Mouse (Mus musculus) lung, embryonic 15.5 days (tissue): Measurements from ENCODE around the gene Stk39. TPM values are rescaled to one million over a fixed set of nuclear protein-coding genes. Genes with fewer than 3 reads are reported as not detected.

Experiments used
- ATAC-seq: fragments of 200-750 bp; cut with Nextera tagmentation; 2 replicates; pipeline ENCODE4 v1.8.0; 2017; ENCODE audit warnings: moderate number of reproducible peaks, borderline replicate concordance; ENCODE audit not compliant: low FRiP score, low TSS enrichment; ENCODE audit errors: extremely low read depth
- H3K27ac ChIP-seq: fragments of 300-500 bp; sonication (generic); 2 replicates; pipeline ENCODE4 v1.5.1; 2015; ENCODE audit warnings: moderate library complexity, mild to moderate bottlenecking, inconsistent platforms
- H3K27me3 ChIP-seq: fragments of 300-500 bp; sonication (generic); 2 replicates; pipeline ENCODE4 v1.6.1; 2015; ENCODE audit warnings: inconsistent platforms
- H3K36me3 ChIP-seq: fragments of 300-500 bp; sonication (generic); 2 replicates; pipeline ENCODE4 v1.6.1; 2015; ENCODE audit warnings: inconsistent platforms
- H3K4me1 ChIP-seq: fragments of 300-500 bp; sonication (generic); 2 replicates; pipeline ENCODE4 v1.6.1; 2015; ENCODE audit warnings: inconsistent platforms
- H3K4me2 ChIP-seq: fragments of 300-500 bp; sonication (generic); 2 replicates; pipeline ENCODE4 v1.6.1; 2015; ENCODE audit warnings: inconsistent platforms, mild to moderate bottlenecking, moderate library complexity
- H3K4me3 ChIP-seq: fragments of 300-500 bp; sonication (generic); 2 replicates; pipeline ENCODE4 v1.5.1; 2015; ENCODE audit warnings: mild to moderate bottlenecking, inconsistent platforms
- H3K9ac ChIP-seq: fragments of 300-500 bp; sonication (generic); 2 replicates; pipeline ENCODE4 v1.6.1; 2015; ENCODE audit warnings: inconsistent platforms
- H3K9me3 ChIP-seq: fragments of 300-500 bp; sonication (generic); 2 replicates; pipeline ENCODE4 v1.6.1; 2016; ENCODE audit warnings: inconsistent platforms
- WGBS: fragments of 180-500 bp; shearing (Covaris S2); methylation state at CpG from one replicate; pipeline ENCODE4 v1.1.7; 2015; 5-methylcytosine and 5-hydroxymethylcytosine counted together
- polyA plus RNA-seq: library from polyadenylated mRNA; unstranded; fragments of >200 nt; fragmentation: Nextera tagmentation; extraction: Ambion mirVana; gene quantifications from 2 replicates; pipeline ENCODE4 v1.2.1, GENCODE M21; 2015

Stk39 gene
- polyA plus RNA-seq, 1 experiment from 2014 or later = 19.3 TPM

GRCm38 (mm10) chr2:68452379-68452778 lies 19.7 kb downstream of the Stk39 start:
- Histone ChIP-seq H3K27ac (no peak overlapping the region), H3K9me3 (no peaks in the 10 kb centered on the region), H3K4me3 (no peak overlapping the region), H3K4me1 (peaks cover 19% of the 10 kb centered on the region), H3K9ac (no peak overlapping the region), H3K36me3 (no peaks in the 10 kb centered on the region), H3K4me2 (no peak overlapping the region), H3K27me3 (no peaks in the 10 kb centered on the region)
- 0 out of 2 replicates have a peak, but pooled peaks have one; percentile 14 for ATAC-seq
- 49% methylated on average over 4 of the region's 4 CpGs for WGBS

GRCm38 (mm10) chr2:68448035-68448434 lies 24.0 kb downstream of the Stk39 start:
- Histone ChIP-seq H3K27me3 (no peaks in the 10 kb centered on the region), H3K27ac (no peak overlapping the region), H3K4me1 (peaks cover 11% of the 10 kb centered on the region), H3K4me3 (no peak overlapping the region), H3K36me3 (no peaks in the 10 kb centered on the region), H3K9me3 (no peaks in the 10 kb centered on the region), H3K9ac (no peak overlapping the region), H3K4me2 (no peak overlapping the region)
- no peak for ATAC-seq
- 90% methylated on average over 10 of the region's 10 CpGs for WGBS

GRCm38 (mm10) chr2:68443141-68443540 lies 28.9 kb downstream of the Stk39 start:
- Histone ChIP-seq H3K4me2 (no peak overlapping the region), H3K27ac (no peak overlapping the region), H3K9me3 (no peaks in the 10 kb centered on the region), H3K4me3 (no peak overlapping the region), H3K27me3 (no peaks in the 10 kb centered on the region), H3K36me3 (no peaks in the 10 kb centered on the region), H3K9ac (no peak overlapping the region), H3K4me1 (peaks cover 23% of the 10 kb centered on the region)
- ATAC-seq = no peak
- WGBS = 70% methylated on average over 6 of the region's 6 CpGs

- Histone ChIP-seq H3K4me2 (no peak overlapping the region), H3K36me3 (no peaks in the 10 kb centered on the region), H3K4me1 (peaks cover 26% of the 10 kb centered on the region), H3K9ac (no peak overlapping the region), H3K4me3 (no peak overlapping the region), H3K27ac (peak overlapping the region; percentile 44; the same call in 1 of the 2 replicates), H3K27me3 (no peaks in the 10 kb centered on the region), H3K9me3 (no peaks in the 10 kb centered on the region)
- 44% methylated on average over 5 of the region's 5 CpGs for WGBS
- no peak for ATAC-seq
Measured at GRCm38 (mm10) chr2:68442113-68442717, 29.9 kb downstream of the Stk39 start.

- Histone ChIP-seq H3K4me3 (no peak overlapping the region), H3K27ac (no peak overlapping the region), H3K9ac (no peak overlapping the region), H3K4me2 (no peak overlapping the region), H3K36me3 (no peaks in the 10 kb centered on the region), H3K27me3 (no peaks in the 10 kb centered on the region), H3K9me3 (no peaks in the 10 kb centered on the region), H3K4me1 (peaks cover 45% of the 10 kb centered on the region)
- no peak for ATAC-seq
- WGBS = 85% methylated on average over 9 of the region's 9 CpGs
Measured at GRCm38 (mm10) chr2:68439614-68440013, 32.5 kb downstream of the Stk39 start.

GRCm38 (mm10) chr2:68437920-68438319 lies 34.1 kb downstream of the Stk39 start:
- Histone ChIP-seq H3K4me3 (no peak overlapping the region), H3K27me3 (no peaks in the 10 kb centered on the region), H3K36me3 (no peaks in the 10 kb centered on the region), H3K9me3 (no peaks in the 10 kb centered on the region), H3K27ac (no peak overlapping the region), H3K4me1 (peaks cover 54% of the 10 kb centered on the region), H3K9ac (no peak overlapping the region), H3K4me2 (no peak overlapping the region)
- ATAC-seq = no peak
- WGBS = 51% methylated on average over 5 of the region's 5 CpGs

GRCm38 (mm10) chr2:68437216-68437615 lies 34.9 kb downstream of the Stk39 start:
- Histone ChIP-seq H3K9ac (no peak overlapping the region), H3K36me3 (no peaks in the 10 kb centered on the region), H3K4me1 (peaks cover 50% of the 10 kb centered on the region), H3K9me3 (no peaks in the 10 kb centered on the region), H3K4me2 (no peak overlapping the region), H3K27ac (no peak overlapping the region), H3K27me3 (no peaks in the 10 kb centered on the region), H3K4me3 (no peak overlapping the region)
- 82% methylated on average over 7 of the region's 7 CpGs for WGBS
- no peak for ATAC-seq

GRCm38 (mm10) chr2:68436305-68436704 lies 35.8 kb downstream of the Stk39 start:
- ATAC-seq = no peak
- Histone ChIP-seq H3K4me3 (no peak overlapping the region; the same call in 1 of the 2 replicates), H3K4me1 (peaks cover 41% of the 10 kb centered on the region), H3K9me3 (no peaks in the 10 kb centered on the region), H3K27ac (peak overlapping the region; percentile 24; the same call in 1 of the 2 replicates), H3K27me3 (no peaks in the 10 kb centered on the region), H3K4me2 (peak overlapping the region; percentile 45), H3K9ac (no peak overlapping the region), H3K36me3 (no peaks in the 10 kb centered on the region)
- 27% methylated on average over 10 of the region's 10 CpGs for WGBS

GRCm38 (mm10) chr2:68435494-68436255 lies 36.4 kb downstream of the Stk39 start:
- Histone ChIP-seq H3K27ac (0 out of 2 replicates have a peak overlapping the region, but pooled peaks have one; percentile 24), H3K4me1 (peaks cover 40% of the 10 kb centered on the region), H3K4me2 (peak overlapping the region; percentile 45), H3K9ac (no peak overlapping the region), H3K4me3 (no peak overlapping the region; the same call in 1 of the 2 replicates), H3K36me3 (no peaks in the 10 kb centered on the region), H3K9me3 (no peaks in the 10 kb centered on the region), H3K27me3 (no peaks in the 10 kb centered on the region)
- WGBS = 22% methylated on average over 15 of the region's 15 CpGs
- peak; percentile 32; the same call in 1 of the 2 replicates for ATAC-seq

GRCm38 (mm10) chr2:68434997-68435396 lies 37.1 kb downstream of the Stk39 start:
- H3K36me3 ChIP-seq = no peaks in the 10 kb centered on the region
- no peaks in the 10 kb centered on the region for H3K9me3 ChIP-seq
- H3K27ac ChIP-seq = no peak overlapping the region
- H3K4me3 ChIP-seq = no peak overlapping the region
- no peaks in the 10 kb centered on the region for H3K27me3 ChIP-seq
- ATAC-seq = no peak
- WGBS = 22% methylated on average over 4 of the region's 4 CpGs
- H3K4me1 ChIP-seq = peaks cover 45% of the 10 kb centered on the region
- H3K4me2 ChIP-seq = no peak overlapping the region
- H3K9ac ChIP-seq = no peak overlapping the region

GRCm38 (mm10) chr2:68434576-68434975 lies 37.5 kb downstream of the Stk39 start:
- H3K9me3 ChIP-seq = no peaks in the 10 kb centered on the region
- H3K27me3 ChIP-seq = no peaks in the 10 kb centered on the region
- 46% methylated on average over 5 of the region's 5 CpGs for WGBS
- H3K4me2 ChIP-seq = no peak overlapping the region
- no peak overlapping the region for H3K9ac ChIP-seq
- no peak overlapping the region for H3K27ac ChIP-seq
- H3K4me3 ChIP-seq = no peak overlapping the region
- no peak for ATAC-seq
- H3K4me1 ChIP-seq = peaks cover 45% of the 10 kb centered on the region
- H3K36me3 ChIP-seq = no peaks in the 10 kb centered on the region

GRCm38 (mm10) chr2:68433736-68434312 lies 38.2 kb downstream of the Stk39 start:
- no peaks in the 10 kb centered on the region for H3K9me3 ChIP-seq
- no peak overlapping the region for H3K9ac ChIP-seq
- no peaks in the 10 kb centered on the region for H3K27me3 ChIP-seq
- 69% methylated on average over 9 of the region's 9 CpGs for WGBS
- H3K4me1 ChIP-seq = peaks cover 47% of the 10 kb centered on the region
- H3K4me3 ChIP-seq = no peak overlapping the region
- H3K36me3 ChIP-seq = no peaks in the 10 kb centered on the region
- H3K4me2 ChIP-seq = no peak overlapping the region
- no peak overlapping the region for H3K27ac ChIP-seq
- no peak for ATAC-seq
